Mouse (Mus musculus): ENCODE results near the gene Tspan5.

DNA sequence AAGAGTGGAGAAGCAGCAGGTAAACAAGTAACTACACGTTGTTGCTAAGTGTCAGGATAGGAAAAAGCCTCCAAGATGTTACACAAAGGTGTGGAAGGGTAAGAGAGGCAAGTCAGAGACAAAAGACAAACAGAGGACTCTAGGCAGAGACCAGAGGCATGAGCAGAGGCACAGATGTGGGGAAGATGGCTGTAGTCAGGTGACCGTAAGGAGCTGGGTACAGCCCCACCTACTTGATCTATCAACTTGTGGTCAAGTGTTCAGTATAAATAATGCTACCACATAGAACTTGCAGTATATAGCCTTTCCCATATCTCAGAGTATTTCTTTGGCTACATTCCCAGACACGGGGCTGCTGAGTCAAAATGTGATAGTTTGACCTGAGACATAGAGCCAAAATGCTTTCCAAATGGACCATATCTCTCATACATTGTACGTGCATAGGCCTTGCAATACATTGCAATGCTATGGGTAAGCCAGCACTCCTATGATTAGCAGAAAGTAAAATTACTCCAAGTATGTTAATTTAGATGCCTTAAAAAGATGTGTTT, 2.8 kb upstream of the Tspan5 start:
- TF ChIP-seq CTCF (IDR thresholded peaks at IDR 0.05; ENCODE audit: extremely low read depth, insufficient read depth, low read length) (no peak), POLR2A (IDR thresholded peaks at IDR 0.05; ENCODE audit: extremely low read depth, insufficient read depth, low read length) (no peak)

Measured in cortical plate, adult 2 months (tissue).